Mouse (Mus musculus) CD4-positive helper T cell, adult 2 months (primary cell): ENCODE measurements around the gene Cbfa2t3.

Experiments used
- DNase-seq: peaks from one replicate; pipeline ENCODE4 v3.0.0-alpha.2; 2012; ENCODE audit warnings: low read depth, missing footprints, low spot score

Cbfa2t3 gene

GRCm38 (mm10) chr8:122666827-122667226 is 32.1 kb downstream of the Cbfa2t3 start:
- peak; percentile 49 for DNase-seq

GRCm38 (mm10) chr8:122666338-122666764 is 32.6 kb downstream of the Cbfa2t3 start:
- DNase-seq, result no peak

- DNase-seq, result no peak
Measured at GRCm38 (mm10) chr8:122665667-122666316, 33.1 kb downstream of the Cbfa2t3 start.

- no peak for DNase-seq
Measured at GRCm38 (mm10) chr8:122665221-122665620, 33.7 kb downstream of the Cbfa2t3 start.

- no peak for DNase-seq
Measured at GRCm38 (mm10) chr8:122663670-122664069, 35.2 kb downstream of the Cbfa2t3 start.

GRCm38 (mm10) chr8:122663106-122663505 is 35.8 kb downstream of the Cbfa2t3 start:
- no peak for DNase-seq

- DNase-seq, result no peak
Measured at GRCm38 (mm10) chr8:122661894-122662293, 37.0 kb downstream of the Cbfa2t3 start.

- DNase-seq, result no peak
Measured at GRCm38 (mm10) chr8:122661138-122661537, 37.8 kb downstream of the Cbfa2t3 start.

GRCm38 (mm10) chr8:122660022-122660421 is 38.9 kb downstream of the Cbfa2t3 start:
- DNase-seq, result peak; percentile 18

- DNase-seq, result no peak
Measured at GRCm38 (mm10) chr8:122658807-122659160, 40.1 kb downstream of the Cbfa2t3 start.

GRCm38 (mm10) chr8:122658149-122658806 is 40.6 kb downstream of the Cbfa2t3 start:
- no peak for DNase-seq

GRCm38 (mm10) chr8:122656056-122656999 is 42.6 kb downstream of the Cbfa2t3 start:
- no peak for DNase-seq

GRCm38 (mm10) chr8:122654768-122655167 is 44.1 kb downstream of the Cbfa2t3 start:
- no peak for DNase-seq

- DNase-seq, result no peak
Measured at GRCm38 (mm10) chr8:122652643-122653042, 46.3 kb downstream of the Cbfa2t3 start.

GRCm38 (mm10) chr8:122651326-122651921 is 47.5 kb downstream of the Cbfa2t3 start:
- no peak for DNase-seq

- no peak for DNase-seq
Measured at GRCm38 (mm10) chr8:122648192-122648970, 50.5 kb downstream of the Cbfa2t3 start.

- no peak for DNase-seq
Measured at GRCm38 (mm10) chr8:122646337-122646736, 52.6 kb downstream of the Cbfa2t3 start.

- DNase-seq, result no peak
Measured at GRCm38 (mm10) chr8:122644175-122644954, 54.5 kb downstream of the Cbfa2t3 start.

GRCm38 (mm10) chr8:122642071-122642470 is 56.8 kb downstream of the Cbfa2t3 start:
- no peak for DNase-seq

- DNase-seq, result no peak
Measured at GRCm38 (mm10) chr8:122641406-122641805, 57.5 kb downstream of the Cbfa2t3 start.
